Mouse (Mus musculus) frontal cortex, adult (tissue): ENCODE measurements around the gene Fbxw4.
"Not testable (repeated sequence)": the region's sequence is repeated elsewhere in the genome, so short reads cannot be mapped to it uniquely, and the experiment has no call there.

ENCODE experiments used
- ATAC-seq: cut with Nextera tagmentation; 2 replicates; pipeline ENCODE4 v1.9.2; 2017; ENCODE audit warnings: mild to moderate bottlenecking, moderate library complexity, mixed read lengths; ENCODE audit not compliant: low TSS enrichment

Gene Fbxw4

DNA sequence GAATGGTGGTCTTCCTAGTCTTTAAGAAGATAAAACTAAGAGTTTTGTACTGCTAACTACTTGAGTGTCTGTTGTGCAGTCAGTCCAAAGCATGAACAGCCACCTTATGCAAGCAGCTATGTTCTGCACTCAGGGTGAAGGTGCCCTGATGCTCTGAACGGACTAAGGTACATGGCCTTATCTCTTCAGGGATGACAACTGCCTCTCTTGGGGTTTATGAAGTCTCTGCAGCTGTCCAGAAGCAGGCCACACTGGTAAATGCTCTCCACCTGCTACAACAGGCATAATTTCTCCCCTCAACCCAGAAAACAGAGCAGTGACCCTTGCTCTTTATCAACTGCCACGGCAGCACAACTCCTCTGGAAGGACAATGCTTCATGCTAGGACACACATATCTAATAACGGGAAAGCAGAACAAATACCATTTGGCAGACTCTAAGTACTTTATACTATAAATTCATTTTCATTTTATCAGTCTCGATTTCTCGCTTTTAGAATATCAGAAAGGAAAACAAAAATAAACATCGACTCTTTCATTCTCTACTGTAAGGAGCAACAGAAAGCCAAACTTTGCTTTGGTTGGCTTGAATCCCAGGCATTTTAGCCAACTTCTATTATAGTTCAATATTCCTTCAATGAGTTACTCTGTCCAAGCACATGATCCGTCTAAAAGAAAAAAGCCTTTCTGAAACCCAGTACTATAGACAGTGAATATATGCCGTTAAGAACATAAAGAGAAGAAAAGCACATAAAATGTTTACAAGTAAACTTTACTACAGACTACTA lies 3.1 kb downstream of the Fbxw4 start:
- ATAC-seq: no peak

DNA sequence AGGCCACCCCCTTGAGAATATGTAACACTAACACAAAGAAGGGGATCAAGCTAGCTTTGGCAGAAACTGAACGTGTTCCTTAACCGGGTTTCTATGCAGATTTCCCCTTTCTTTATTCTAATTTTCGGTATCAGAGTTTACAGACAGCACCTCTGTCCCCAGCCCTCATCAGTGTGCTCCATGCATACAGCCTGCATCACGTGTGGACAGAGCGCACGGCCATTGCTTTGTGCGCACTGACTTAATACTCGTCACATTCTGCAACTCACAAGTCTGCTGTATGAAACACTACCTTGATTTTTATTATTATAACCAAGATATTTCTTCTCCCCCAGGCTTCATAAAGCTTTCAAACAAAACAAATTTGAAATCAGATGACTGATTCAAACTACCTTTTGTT lies 4.2 kb downstream of the Fbxw4 start:
- ATAC-seq: no peak

DNA sequence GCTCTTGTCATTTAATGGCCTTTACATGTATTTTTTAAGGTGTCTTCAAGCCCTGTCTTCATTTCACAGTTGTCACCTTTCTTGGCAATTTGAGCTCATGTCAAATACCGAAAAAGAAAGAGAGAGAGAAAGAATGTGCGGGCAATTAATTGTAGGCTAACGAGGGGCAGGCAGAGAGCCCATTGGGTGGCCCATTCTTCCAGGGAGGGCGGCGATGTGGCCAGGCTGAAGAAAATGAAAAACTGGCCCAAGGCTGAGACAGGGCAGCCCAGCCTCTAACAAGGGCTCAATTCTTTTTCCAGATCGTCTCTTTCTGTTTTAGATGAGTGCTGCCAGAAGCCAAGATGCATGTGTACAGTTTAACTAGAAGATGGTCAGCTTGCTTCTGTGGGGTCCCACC lies 6.1 kb downstream of the Fbxw4 start:
- ATAC-seq: no peak

DNA sequence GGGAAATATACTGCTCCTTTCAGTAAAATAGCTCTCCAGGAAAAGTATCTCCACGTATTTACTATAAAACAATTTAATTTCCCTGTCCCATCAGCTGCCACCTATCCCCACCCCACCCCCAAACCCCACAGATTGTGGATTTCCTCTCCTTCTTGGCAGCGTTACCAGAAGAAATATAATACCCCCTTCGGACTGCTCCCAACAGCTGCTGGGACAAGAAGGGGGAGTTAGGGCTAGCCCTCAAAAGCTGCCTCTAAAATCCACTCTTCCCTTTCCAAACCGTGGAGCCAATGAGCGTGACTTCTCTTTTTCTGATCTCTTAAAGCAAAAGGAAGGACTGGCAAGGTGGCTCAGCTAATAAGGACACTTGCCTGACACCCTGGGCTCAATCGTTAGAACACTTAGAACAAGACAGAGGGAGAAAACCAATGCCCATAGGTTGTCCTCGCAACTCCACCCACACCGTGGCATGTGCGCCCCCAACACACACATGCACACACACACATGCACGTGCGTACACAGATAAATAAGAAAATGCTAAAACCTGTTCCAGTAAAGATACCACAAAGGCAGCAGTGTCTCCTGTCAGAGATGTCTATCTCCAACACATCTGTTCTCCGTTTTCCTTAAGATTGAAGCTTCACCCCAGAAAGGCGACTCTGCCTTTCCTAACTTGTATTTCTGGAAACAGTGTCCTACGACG lies 7.7 kb downstream of the Fbxw4 start:
- ATAC-seq: no peak

DNA sequence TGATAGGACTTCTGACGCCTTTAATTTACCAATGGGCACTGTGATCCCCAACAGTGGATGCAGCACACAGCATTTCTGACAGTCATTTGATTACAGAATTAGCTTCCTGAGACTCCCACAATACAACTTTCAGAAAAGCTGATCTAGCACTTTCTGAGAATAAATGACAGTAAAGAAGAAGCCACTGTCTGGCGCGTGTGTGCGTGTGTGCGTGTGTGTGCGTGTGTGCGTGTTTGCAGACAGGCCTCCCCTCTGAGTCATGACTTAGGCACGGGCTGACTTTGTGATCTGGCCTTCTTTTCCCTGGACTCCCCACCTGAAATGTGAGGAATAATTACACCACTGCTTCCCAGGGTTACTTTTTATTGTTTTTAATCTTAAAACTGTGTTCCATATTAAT lies 8.6 kb downstream of the Fbxw4 start:
- ATAC-seq: no peak

DNA sequence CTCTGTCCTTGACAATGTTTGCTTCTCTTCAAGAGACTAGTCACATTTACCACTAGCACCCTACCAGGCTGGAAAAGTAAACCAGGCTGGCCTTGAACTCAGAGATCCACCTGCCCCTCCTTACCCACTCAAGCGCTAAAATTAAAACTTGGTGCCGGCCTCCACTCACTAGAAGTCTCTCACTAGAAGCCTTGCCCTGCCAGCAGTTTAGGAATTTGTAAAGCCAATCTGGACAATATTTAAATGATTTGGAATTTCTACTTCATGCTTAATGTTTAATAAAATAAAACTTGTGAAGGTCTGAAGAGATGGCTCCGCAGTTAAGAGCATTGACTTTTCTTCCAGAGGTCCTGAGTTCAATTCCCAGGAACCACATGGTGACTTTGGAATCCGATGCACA lies 10.3 kb downstream of the Fbxw4 start:
- no peak for ATAC-seq

DNA sequence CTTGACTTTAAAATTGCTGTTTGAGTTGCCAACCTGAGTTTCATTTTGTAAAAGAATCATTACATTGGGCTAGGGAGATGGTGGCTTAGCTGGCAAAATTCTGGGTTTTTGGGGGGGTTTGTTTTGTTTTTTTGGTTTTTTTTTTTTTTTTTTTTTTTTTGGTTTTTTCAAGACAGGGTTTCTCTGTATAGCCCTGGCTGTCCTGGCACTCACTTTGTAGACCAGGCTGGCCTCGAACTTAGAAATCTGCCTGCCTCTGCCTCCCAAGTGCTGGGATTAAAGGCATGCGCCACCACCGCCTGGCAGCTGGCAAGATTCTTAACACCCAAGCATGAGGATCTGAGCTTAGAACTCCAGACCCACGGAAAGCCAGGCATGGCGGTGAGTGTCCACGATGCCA lies 11.6 kb downstream of the Fbxw4 start:
- not testable (repeated sequence) for ATAC-seq

DNA sequence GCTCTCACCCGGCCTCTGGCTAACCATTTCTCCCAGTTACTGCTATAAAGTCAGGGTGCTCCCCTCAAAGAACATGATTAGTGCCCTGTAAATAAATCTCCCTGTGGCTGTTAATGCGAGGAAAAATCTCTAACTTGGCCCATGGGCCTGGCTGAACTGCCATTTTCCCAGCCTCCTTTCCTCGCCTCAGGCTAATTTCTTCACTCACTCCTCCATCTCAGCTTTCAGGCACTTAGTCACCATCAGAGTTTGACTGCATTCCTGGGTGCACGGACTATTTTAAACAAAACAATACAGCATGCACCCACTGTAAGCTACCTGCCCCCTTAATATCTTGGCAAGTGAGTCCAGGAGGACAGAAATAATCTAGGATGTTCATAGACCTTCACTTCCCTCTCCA lies 13.2 kb downstream of the Fbxw4 start:
- ATAC-seq: no peak

DNA sequence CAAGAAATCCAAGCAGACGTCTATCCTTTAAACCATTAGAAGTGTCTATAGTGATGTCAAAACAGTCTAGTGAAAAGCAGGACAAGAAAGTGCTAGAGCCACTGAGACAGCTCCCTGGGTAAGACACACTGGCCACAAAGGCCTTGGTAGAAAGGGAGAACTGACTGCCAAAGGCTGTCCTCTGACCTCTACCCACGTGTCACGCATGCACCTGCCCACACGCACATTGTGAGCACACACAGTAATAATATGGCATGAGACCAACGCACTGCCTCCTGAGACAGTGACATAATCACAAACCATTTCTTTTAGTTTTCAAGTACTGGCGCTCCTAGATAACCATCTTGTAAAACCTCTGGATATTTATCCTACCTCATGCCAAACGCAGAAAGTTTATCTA lies 19.4 kb downstream of the Fbxw4 start:
- ATAC-seq: no peak

DNA sequence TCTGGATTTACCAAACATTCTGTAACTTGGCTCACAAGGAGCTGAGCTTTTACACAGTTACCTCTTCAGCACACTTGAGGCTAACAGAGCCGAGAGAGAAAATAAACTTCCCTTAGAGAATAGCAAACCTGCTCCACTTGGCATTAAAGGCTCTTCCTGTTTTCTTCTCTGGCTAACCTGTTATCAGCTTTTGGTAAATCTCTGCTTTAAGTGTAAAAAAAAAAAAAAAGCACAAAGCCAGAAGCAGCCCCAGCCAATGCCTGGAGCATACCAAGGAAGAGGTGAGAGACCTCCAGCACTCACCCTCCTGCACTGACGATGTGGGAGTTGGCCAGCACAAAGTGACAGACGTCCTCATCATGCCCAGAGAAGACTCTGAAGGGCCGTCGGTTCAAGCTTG lies 24.2 kb downstream of the Fbxw4 start:
- ATAC-seq: no peak

DNA sequence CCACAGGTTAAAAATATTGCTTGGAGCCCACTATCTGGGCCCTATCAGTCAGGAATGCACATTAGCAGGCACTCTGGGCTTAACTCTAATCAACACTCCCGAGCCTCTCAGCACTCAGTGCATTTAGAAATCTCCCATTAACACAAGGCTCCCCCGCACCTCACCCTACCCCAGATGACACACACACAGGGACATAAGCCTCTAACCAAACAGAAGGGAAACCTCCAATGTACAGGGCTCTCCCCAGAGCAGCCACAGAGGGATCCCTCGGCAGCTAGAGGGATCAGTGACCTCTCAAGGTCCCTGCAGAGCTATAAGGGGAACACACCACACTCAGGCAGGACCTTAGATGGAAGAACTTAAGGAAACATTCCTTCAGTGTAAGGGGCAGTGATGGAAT lies 28.5 kb downstream of the Fbxw4 start:
- no peak for ATAC-seq

DNA sequence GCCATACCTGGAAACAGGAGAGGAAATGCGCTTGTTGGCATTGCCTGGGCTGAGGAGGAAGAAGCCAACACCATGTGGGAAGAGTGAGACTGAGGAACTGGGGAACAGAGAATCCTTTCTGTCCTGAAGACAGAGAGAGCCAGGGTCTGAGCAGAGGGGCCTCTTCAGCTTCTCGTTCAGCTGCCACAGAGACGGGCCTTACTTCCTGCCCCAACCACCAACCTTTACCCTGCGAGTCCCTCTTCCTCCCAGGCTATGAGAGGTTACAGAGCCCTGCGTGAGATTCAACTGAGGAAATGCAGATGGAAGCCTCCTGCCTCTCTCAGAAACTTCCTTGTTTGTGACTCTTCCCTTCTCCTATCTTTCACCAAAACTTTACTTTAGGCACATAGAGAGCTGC lies 29.2 kb downstream of the Fbxw4 start:
- no peak for ATAC-seq

DNA sequence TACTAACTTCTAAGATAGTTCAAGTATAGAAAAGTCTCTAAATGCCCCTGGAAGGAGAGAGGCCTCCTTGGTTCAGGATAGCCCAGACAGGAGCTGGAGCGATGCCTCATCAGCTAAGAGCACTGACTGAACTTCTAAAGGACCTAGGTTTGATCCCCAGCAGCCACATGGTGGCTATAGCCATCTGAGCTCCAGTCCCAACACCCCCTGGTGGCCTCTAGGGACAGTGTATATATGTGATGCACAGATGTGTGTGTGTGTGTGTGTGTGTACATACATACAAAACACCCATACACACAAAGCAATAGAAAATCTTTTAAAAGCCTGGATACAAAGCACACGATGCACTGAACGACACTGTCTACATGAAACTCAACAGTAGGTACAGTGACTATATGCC lies 30.9 kb downstream of the Fbxw4 start:
- ATAC-seq: no peak

DNA sequence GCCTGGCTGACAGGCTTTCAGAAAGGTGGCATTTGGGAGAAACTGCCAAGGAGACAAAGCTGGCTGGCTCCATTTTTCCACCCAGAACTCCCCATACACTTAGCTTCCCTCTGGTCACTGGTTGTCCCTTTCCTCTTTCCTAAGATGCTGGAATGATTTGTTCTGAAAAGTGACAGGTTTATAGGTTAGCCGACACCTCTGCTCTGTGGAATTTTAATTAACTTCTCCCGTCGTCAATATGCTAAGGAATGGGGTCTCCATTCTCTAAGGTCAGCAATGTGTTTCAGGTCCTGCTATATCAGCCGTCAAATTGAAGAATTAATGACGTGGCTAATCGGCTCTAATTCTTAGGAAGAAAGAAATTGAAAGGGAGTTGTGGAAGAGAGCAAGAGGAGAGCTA lies 31.5 kb downstream of the Fbxw4 start:
- ATAC-seq: no peak

DNA sequence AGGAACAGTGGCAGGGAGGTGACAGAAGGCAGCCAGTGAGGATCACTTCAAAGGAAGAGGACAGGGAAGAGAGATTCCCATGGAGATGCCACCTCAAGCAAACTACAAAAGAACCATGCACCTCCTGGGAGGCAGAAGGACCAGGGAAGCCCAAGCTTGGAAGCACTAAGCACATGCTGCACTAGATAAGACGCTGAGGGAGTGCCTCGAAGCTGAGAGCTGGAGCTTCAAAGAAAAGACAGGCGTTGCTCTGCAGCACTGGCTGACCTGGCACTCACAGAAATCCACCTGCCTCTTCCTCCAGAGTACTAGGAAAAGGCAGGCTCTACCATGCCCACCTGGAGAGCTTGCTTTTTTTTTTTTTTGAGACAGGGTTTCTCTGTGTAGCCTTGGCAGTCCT lies 33.1 kb downstream of the Fbxw4 start:
- no peak for ATAC-seq

DNA sequence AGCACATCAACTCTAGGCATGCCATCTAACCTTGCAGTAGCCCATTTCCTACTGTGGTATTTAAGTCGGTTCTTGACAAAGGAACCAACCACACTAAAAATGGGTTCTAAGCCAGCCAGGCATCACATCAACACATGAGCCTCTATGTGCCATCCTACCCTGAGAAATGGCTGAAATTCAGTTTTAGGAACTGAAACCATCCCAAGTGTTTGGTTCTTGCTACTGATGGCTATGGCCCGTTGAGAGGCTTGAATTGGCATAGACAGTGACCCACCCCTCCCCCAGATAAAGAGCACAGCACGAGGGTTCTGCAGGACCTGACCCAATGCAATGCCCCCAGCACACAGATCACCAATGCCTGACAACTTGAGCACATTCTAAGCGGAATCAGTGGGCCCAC lies 36.4 kb downstream of the Fbxw4 start:
- no peak for ATAC-seq

DNA sequence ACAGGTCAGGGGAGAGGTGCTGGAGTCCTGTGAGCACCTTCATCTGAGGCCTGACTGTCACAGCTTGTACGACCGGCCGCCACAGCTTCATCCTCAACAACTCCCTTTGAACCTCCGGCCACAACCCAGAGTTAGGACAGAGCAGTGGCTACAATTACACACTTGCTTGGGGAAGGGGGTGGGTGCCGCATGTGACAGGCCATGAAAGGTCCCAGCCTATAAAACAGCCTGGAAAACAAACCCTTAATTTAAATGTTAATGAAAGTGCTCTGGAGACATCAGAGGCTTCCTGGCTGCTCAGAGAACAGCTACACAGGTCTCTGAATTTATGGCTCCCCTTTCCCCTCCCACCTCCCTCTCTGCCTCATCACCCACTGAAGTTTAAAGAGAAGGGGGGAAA lies 38.0 kb downstream of the Fbxw4 start:
- no peak for ATAC-seq

DNA sequence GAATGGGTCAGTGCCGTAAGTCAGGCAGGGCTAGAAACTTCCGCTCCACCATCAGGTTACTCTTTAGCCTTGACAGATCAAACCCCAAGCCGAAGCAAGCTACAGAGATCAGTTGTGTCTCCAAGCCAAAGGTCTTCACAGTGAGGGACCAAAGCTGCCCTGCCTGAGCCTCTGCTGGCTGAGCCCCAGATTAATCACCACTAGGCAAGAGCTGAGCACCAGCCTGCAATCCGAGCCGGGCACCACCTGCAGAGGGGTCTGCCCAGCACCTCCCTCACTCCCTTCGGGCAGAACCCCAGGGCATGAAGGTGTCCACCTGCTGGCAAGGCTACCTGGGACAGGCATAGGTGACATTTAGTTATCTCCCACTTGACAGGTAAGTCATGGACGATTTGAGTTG lies 39.1 kb downstream of the Fbxw4 start:
- ATAC-seq: no peak

DNA sequence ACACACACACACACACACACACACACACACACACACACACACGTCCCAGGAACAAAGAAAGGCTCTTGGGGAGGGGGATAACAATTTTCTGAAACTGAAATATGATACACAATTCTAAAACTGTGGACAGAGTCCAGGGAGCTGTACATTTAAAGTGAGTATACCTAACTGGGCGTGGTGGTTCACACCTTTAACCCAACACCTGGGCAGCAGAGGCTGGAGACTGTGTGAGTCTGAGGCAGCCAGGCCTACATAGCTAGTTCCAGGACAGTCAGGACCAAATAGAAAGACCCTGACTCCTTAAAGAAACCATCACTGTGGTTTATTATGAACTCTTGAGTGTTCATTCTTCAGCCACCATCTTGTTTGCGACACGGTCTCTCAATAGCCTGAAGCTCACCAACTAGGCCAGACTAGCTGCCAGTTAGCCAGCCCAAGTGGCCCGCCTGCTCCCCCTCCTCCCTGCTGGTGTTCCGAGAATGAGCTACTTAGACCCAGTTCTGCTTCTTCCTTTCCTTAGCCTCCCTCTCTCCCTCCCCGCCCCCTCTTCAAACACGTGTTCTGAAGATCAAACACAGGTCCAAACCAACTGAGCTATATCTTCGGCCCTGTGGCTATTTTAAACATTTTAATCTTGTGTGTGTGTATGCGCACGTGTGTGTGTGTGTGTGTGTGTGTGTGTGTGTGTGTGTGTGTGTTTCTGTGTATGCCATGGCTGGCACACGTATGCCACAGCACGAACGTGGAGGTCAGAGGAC lies 40.2 kb downstream of the Fbxw4 start:
- no peak for ATAC-seq

DNA sequence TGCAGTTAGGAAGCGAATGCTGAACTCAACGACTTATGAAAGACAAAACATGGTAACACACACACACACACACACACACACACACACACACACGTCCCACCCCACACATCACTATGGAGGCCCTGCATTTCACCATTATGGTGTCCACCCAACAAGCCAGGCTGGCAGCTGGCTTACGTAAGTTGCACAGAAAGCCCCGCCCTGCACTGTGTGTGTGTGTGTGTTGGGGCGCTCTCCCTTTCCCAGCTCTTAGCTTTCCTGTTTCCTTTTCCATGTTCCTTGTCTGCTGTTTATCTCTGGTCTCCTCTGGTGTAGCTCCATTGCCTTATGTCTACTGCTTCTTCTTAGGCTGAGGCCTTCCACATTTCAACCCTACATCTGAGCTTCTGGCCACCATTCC lies 41.9 kb downstream of the Fbxw4 start:
- no peak for ATAC-seq

DNA sequence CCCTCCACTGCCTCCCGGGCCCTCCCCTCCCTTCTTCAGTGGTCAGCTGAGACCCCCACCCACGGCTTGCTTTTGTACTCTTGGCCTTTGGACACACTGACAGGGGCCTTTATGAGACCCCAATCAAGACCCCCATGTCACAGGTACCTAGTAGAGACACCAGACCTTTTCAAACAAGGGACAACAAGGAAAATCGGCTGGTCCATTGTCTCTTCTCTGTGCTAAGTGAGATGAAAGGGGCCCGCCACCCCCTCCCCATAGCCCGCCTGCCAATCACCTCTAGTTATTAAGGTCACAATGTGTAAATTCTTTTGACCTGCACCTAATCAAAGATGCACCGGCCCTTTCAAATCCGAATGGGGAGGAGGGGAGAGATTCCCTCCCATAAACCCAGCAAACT lies 43.4 kb downstream of the Fbxw4 start:
- ATAC-seq: no peak

DNA sequence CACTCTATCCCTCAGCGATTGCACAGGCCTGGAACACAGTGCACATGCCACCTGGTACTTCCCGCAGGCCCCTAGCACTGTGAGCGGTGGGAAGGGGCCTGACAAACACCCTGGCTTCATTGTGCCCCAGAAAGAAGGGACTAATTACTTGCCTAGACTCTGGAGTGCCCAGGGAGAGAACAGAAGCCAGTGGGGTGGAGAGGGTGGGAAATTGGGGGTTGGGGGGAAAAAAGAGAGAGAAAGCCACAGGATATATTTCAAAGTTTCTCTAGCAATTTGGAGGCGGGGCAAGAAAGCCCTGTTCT lies 43.9 kb downstream of the Fbxw4 start:
- ATAC-seq: no peak
